Mouse (Mus musculus) inflammation-experienced regulatory T-cells, adult 6 months (primary cell): ENCODE measurements around the gene Dennd1c. TPM values are rescaled to one million over a fixed set of nuclear protein-coding genes. Genes with fewer than 3 reads are reported as not detected.

Source experiments
- ATAC-seq: one replicate; pipeline ENCODE4 v1.8.0; 2017
- polyA plus RNA-seq, 3 experiments: library from polyadenylated mRNA; unstranded; fragments of 100-300 nt; shearing (Covaris generic); gene quantifications; one replicate each; pipeline ENCODE4 v1.2.1; 2017

The Dennd1c gene
- polyA plus RNA-seq, 3 experiments from 2014 or later, result 183 to 288 (median 219) TPM

DNA sequence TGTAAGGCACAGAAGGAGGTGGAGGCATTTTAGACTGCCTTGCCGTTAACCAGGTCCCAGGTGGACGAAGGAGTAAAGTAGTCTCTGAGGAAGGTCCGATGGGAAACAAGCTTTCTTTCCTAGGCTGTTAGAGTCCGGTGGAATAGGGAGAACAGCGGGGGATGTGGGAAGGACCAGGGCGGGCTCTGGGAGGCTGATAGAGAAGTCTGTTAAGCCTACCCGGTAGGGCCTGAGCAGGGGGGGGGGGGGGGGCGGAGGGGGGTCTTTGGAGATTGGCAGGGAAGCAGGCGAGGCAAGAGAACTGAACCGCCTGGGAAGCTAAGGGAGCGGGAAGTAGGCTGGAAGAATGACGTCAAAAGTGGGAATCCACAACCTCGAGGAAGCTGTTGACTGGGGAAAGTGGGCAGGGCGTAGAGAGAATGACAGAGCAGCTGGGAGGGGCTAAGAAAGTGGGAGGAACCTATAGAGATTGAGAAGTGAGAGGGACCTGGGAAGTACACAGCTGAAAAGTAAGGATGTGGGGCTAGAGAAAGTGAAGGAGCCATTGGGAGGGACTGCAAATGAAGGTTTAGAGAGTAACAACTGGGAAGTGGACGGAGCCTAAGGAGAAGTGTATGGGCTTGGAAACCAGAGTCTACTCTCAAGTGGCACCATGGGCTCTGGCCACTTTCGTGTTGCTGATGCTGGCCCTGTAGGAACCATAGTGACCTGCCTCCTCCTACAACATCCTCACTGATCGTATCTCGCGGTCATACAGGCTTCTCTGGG lies 17.7 kb upstream of the Dennd1c start:
- peak; percentile 47 for ATAC-seq

DNA sequence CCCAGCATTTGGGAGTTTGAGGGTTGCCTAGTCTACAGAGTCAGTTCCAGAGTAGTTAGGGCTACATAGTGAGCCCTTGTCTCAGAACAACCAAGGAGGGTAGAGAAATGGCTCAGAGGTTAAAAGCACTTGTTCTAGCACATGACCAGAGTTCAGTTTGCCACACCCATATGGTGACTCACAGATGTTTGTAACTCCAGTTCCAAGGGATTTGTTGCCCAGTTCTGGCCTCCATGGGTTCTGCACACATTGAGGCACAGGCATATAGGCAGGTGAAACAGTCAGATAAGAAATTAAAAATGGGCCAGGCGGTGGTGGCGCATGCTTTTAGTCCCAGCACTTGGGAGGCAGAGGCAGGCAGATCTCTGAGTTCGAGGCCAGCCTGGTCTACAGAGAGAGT lies 15.9 kb upstream of the Dennd1c start:
- no peak for ATAC-seq

DNA sequence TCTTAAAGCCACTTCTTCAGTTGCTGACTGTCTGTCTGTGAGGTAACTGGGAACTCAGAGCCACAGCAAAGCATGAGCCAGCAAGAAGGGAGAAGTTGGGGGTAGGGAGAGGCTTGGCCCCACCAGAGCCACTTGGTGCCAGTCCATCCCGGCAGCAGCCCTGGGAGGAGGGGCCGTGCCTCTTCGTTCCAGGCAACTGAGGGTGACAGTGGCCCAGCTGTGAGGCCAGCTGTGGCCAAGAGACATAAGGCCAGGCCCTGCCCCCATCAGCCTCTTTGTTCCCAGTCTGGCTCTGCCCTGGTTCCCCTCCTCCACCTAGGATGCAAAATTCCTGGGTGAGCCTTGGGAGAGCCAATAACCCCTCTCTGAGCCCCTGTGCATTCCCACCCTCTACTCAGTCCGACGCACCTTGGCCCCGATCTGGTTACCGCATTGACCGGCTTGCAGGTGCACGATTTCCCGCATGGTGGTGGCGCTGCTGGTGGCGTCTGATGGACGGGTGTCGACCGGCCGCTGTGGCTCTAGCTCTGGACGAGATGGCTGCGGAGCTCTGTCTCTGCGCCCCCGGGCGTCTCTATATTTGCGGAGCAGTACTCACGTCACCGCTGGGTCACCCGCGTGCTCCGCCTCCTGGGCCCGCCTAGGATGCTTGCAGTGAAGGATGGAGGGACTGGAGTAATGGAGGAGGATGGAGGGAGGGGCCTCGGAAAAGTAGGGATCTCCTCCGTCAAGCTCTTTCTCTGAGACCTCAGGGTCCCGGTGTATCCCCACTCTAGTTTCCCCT lies 8.9 kb upstream of the Dennd1c start, which contains the start of gene Tubb4a:
Gene Tubb4a (minus strand): TSS at position 734 of the 784 bp plus-strand sequence.
- ATAC-seq, result no peak

- no peak for ATAC-seq
These were observed 7.8 kb upstream of the Dennd1c start for GRCm38 (mm10) chr17:57085970-57086757.

- ATAC-seq, result no peak
These were observed 4.2 kb upstream of the Dennd1c start for GRCm38 (mm10) chr17:57082481-57082880.

- ATAC-seq, result no peak
These were observed 3.0 kb upstream of the Dennd1c start for GRCm38 (mm10) chr17:57081234-57081842.

- no peak for ATAC-seq
These were observed 1.6 kb upstream of the Dennd1c start for GRCm38 (mm10) chr17:57079919-57080318.

DNA sequence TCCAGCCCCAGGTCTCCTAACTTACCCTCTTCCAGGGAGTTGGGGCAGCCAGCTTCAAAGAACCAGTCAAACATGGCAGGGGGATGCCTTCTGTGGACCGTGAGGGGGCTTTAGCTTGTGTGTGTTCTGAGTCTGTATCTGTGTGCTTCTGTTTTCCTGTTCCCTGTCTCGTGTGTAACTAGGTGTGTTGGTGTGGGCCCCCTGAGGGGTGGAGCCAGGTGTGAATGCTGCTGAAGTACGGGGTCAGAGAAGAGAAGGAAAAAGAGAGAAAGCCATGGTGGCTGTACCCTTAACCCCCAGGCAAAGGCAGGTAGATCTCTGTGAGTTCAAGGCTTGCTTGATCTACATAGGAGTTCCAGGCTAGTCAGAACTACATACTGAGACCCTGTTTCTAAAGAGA lies 1.4 kb downstream of the Dennd1c start:
- no peak for ATAC-seq

GRCm38 (mm10) chr17:57070699-57071098 lies 7.6 kb downstream of the Dennd1c start:
- no peak for ATAC-seq

GRCm38 (mm10) chr17:57070272-57070671 lies 8.0 kb downstream of the Dennd1c start:
- ATAC-seq, result no peak

GRCm38 (mm10) chr17:57066908-57067307 lies 11.4 kb downstream of the Dennd1c start:
- ATAC-seq, result no peak

GRCm38 (mm10) chr17:57063031-57063430 lies 15.3 kb downstream of the Dennd1c start:
- no peak for ATAC-seq

DNA sequence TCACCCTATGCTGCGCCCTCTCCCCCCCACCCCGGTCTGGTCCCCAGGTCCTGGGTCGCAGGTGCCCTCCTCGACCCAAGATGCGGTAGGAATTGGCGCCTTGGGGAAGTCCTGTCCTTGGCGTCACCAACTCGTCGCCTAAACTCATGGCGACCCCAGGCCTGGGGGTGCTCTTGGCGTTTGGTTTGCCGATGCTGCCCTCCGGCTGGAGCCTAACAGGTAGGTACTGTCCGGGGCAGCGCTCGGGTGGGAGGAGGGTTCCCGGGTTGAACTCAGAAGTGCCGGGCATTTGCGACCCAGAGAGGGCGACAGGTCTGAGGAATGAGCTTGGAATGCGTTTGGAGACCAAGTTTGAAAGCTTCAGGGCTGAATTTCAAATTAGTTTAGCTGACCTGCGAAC lies 15.8 kb downstream of the Dennd1c start:
- no peak for ATAC-seq

DNA sequence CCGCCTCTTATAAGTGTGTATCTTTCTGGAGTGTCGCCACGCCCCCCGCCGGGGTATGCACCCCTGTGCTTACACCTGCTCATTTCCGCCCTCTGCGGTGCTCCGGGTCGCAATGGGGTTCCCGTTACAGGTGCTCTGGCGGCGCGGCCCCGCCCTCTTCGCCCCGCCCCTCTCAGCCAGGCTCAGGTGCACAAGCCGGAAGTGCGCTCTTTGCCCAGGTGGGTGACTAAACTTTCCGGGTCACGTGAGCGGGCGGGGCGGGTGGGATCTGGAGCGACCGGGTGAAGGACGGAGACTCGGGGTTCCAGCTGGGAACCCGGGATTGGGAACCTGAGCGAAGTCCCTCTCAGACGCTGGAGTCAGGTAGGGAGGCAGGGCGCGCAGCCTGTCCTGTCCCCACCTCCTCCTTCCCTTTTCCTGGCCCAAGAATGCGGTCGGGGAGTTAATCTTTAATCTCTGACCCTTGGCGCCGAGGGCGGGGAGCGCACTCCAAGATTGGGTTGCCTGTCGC lies 16.2 kb downstream of the Dennd1c start:
- ATAC-seq, result no peak

- peak; percentile 19 for ATAC-seq
These were observed 17.2 kb downstream of the Dennd1c start for GRCm38 (mm10) chr17:57061069-57061468.

GRCm38 (mm10) chr17:57060231-57060801 lies 18.0 kb downstream of the Dennd1c start:
- peak; percentile 82 for ATAC-seq

DNA sequence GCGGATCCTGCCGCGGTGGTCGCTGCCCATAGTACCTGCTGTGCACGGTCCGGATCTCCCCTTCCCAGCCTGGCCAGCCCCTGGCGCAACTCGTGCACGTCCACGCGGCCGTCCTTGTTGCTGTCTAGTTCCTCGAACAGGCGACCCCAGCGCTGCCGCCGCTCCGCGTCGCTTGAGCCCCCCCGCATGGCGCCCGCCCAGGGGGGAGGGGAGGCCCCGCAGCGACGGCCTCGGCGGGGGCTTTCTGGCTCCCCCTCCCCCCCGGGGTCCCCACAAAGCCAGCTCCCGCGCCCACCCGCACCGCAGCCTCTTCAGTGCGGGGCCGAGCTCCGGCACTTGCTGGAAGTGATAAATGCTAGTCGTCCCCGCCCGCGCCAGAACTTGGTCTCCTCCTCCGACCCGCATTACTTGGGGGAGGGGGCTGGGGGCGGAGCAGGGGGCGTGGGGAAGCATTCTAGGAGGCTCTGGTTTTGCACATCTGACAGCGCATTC lies 18.8 kb downstream of the Dennd1c start, which contains the start of gene Slc25a23:
Gene Slc25a23 (minus strand): TSS at position 378 of the 492 bp plus-strand sequence.
- ATAC-seq, result no peak

DNA sequence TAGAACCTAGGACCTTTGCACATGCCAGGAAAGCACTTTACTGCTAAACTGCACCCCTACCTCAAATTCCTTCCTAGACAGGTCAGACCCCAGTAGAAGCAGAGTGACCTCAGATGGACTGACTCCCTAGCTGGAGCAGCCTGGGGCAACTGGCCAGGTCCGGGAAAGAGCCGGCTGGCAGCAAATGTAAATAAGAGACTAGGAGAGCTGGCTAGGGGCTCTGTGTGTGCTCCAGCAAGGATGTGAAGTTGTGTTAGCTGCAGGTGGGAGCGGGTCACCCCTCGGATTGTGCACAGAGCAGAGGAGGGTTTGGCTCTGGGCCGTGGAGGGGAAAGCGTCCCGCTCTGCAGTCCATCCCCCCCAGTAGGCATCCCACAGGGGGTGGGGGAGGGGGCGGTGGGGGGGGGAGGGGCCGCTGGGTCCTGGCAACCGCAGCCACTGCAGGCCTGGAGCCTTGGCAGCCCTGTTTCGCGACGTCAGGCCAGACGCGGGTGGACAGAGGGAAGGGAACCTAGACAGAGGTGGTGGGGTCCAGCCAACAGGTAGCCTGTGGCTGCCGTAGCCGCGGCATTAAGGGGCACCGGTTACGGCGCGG lies 19.3 kb downstream of the Dennd1c start, which contains the start of gene Crb3:
Gene Crb3 (plus strand): TSS at position 215 of the 595 bp plus-strand sequence.
- no peak for ATAC-seq

DNA sequence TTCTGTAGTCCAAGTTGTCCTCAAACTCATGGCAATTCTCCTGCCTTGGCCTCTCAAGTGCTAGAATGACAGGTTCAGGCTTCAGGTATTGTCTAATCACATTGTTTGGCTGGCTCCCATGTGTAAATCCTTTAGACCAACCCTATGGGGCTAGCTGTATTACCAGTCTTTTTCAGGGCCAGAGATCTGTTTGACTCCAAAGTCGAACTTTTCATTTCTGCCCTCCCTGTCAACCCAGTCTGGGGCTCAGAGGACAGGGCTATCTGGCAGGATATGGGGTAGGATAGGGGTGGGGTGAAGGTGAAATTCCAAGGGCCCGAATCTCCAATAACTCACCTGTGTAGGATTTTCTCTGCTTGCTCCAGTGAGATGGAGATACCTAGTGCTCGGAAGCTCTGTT lies 22.1 kb downstream of the Dennd1c start:
- no peak for ATAC-seq

DNA sequence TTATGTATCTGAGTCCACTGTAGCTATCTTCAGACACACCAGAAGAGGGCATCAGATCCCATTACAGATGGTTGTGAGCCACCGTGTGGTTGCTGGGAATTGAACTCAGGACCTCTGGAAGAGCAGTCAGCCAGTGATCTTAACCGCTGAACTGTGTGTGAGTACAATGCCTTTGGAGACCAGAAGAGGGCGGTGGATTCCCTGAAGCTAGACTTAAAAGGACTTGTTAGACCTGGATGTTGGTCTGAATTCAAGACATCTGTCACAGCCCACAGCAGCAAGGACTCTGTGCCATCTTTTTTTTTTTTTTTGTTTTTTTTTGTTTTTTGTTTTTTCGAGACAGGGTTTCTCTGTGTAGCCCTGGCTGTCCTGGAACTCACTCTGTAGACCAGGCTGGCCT lies 26.6 kb downstream of the Dennd1c start:
- ATAC-seq, result peak; percentile 64

- no peak for ATAC-seq
These were observed 29.5 kb downstream of the Dennd1c start for GRCm38 (mm10) chr17:57048816-57049215.
